Mouse (Mus musculus): ENCODE measurements at regions not wholly inside any gene's neighbourhood (a gene's known extent, or its start where the extent isn't known, plus 50 kb on each side); places are given as distances from the start of the nearest gene placed in this dataset.

DNA sequence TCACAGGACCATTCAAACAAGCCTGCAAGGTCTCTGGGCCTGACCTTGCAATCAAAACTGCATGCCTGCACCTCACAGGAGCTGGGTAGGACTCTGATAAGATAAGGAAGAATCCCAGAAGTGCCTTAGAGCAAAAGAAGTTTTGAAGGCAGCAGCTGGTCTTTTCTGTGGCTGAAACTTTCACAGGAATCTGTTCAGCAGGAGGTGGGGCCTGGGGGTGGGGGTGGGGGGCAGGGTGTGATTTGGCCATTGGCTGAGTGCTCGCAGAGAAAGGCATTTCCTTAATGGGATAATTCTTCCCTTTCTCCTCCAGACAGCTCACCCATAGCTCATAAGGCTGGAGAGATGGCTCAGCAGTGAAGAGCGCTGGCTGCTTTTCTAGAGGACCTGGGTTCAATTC is 195.8 kb downstream of the Opa1 start:
- no peak overlapping the region for H3K27ac ChIP-seq (ENCODE audit: low read length)
- 0 out of 2 replicates have a peak, but pooled peaks cover 8% of the 10 kb centered on the region for H3K4me1 ChIP-seq (ENCODE audit: control insufficient read depth, insufficient read depth, low read length)
- H3K36me3 ChIP-seq (ENCODE audit: control insufficient read depth, insufficient read depth), result no peaks in the 10 kb centered on the region
- 0 out of 2 replicates have a peak, but pooled peaks have one; percentile 17 for ATAC-seq (replicated peaks; ENCODE audit: extremely low read depth, insufficient read depth, low FRiP score)
- H3K27me3 ChIP-seq (ENCODE audit: control insufficient read depth, insufficient read depth, low read length), result no peaks in the 10 kb centered on the region
- no peaks in the 10 kb centered on the region for H3K9me3 ChIP-seq (replicated peaks; ENCODE audit: control insufficient read depth, low read length)
- no peak overlapping the region for H3K4me2 ChIP-seq (ENCODE audit: low read depth, low read length)
- WGBS, result 37% methylated on average over 2 of the region's 2 CpGs
- no peak overlapping the region for H3K4me3 ChIP-seq (ENCODE audit: low read length)
- no peak overlapping the region for H3K9ac ChIP-seq (ENCODE audit: low read length)

DNA sequence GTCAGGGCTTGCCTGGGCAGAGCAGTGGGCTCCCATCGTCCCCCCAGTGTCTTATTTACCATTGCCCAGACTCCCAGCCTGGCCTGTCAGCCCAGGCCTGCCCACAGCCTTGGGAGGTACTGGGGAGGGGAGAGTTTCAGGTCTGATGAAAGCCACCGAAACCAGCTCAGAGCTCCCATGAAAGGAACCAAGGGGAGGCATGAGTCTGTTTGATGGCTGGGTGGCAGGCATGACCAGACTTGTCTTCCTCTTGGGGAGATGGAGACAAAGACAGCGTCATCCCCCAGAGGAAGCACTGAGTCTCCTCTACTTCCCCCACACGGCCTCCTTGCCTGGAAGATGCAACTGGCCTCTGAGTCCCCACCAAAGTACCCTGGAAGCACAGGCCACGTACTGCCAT is 196.7 kb downstream of the Opa1 start:
- WGBS, result 71% methylated on average over 5 of the region's 5 CpGs

DNA sequence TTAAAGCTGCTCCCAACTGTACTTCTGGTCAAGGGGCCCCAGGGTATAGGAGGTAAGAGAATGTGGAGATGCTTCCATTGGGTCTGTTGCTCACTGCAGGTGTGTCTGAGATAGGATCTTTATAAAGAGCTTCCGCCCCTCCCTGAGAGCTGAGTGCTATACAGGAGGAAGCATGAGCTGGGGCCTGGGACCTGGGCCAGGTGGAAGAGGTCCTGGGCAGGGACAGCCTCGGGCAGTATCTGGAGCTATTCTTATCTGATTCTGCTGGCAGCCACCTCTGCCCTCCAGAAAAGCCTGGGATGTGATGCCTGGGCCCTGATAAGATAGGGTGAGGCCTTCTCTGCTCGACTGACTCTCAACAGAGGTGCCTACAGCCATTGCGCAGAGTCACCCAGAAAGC is 203.3 kb downstream of the Opa1 start:
- Histone ChIP-seq H3K36me3 (ENCODE audit: control insufficient read depth, insufficient read depth) (0 out of 2 replicates have a peak, but pooled peaks cover 2% of the 10 kb centered on the region), H3K4me1 (ENCODE audit: control insufficient read depth, insufficient read depth, low read length) (no peaks in the 10 kb centered on the region), H3K9ac (ENCODE audit: low read length) (no peak overlapping the region), H3K4me2 (ENCODE audit: low read depth, low read length) (no peak overlapping the region), H3K4me3 (ENCODE audit: low read length) (no peak overlapping the region), H3K27me3 (ENCODE audit: control insufficient read depth, insufficient read depth, low read length) (0 out of 2 replicates have a peak, but pooled peaks cover 4% of the 10 kb centered on the region), H3K27ac (ENCODE audit: low read length) (no peak overlapping the region), H3K9me3 (replicated peaks; ENCODE audit: control insufficient read depth, low read length) (peaks cover 7% of the 10 kb centered on the region)
- 58% methylated on average over 4 of the region's 4 CpGs for WGBS
- no peak for ATAC-seq (replicated peaks; ENCODE audit: extremely low read depth, insufficient read depth, low FRiP score)

More for the DNA sequence above, 196.7 kb downstream of the Opa1 start:
- Histone ChIP-seq H3K4me2 (ENCODE audit: low read depth, low read length) (no peak overlapping the region), H3K4me3 (ENCODE audit: low read length) (no peak overlapping the region), H3K4me1 (ENCODE audit: control insufficient read depth, insufficient read depth, low read length) (0 out of 2 replicates have a peak, but pooled peaks cover 8% of the 10 kb centered on the region), H3K36me3 (ENCODE audit: control insufficient read depth, insufficient read depth) (no peaks in the 10 kb centered on the region), H3K27ac (ENCODE audit: low read length) (no peak overlapping the region), H3K9ac (ENCODE audit: low read length) (no peak overlapping the region), H3K9me3 (replicated peaks; ENCODE audit: control insufficient read depth, low read length) (no peaks in the 10 kb centered on the region), H3K27me3 (ENCODE audit: control insufficient read depth, insufficient read depth, low read length) (0 out of 2 replicates have a peak, but pooled peaks cover 4% of the 10 kb centered on the region)
- ATAC-seq (replicated peaks; ENCODE audit: extremely low read depth, insufficient read depth, low FRiP score), result no peak

DNA sequence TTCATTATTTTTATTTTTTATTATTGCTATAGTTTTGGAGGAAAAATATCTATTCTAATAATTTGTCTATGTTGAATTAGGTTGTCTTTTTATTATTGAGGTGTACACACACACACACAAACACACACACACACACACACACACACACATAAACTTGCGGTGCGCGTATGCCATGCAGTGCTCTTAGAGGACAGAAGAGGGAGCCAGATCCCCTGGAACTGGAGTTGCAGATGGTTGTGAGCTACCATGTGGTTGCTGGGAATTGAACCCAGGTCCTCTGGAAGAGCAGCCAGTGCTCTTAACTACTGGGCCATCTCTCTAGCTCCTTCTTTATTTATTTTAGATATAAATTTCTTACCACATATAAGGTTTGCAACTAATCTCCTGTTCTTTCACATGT is 206.0 kb downstream of the Opa1 start:
- Histone ChIP-seq H3K27ac (ENCODE audit: low read length) (no peak overlapping the region), H3K9me3 (replicated peaks; ENCODE audit: control insufficient read depth, low read length) (peaks cover 7% of the 10 kb centered on the region), H3K36me3 (ENCODE audit: control insufficient read depth, insufficient read depth) (0 out of 2 replicates have a peak, but pooled peaks cover 2% of the 10 kb centered on the region), H3K9ac (ENCODE audit: low read length) (no peak overlapping the region), H3K4me3 (ENCODE audit: low read length) (no peak overlapping the region), H3K4me1 (ENCODE audit: control insufficient read depth, insufficient read depth, low read length) (no peaks in the 10 kb centered on the region), H3K4me2 (ENCODE audit: low read depth, low read length) (no peak overlapping the region), H3K27me3 (ENCODE audit: control insufficient read depth, insufficient read depth, low read length) (0 out of 2 replicates have a peak, but pooled peaks cover 4% of the 10 kb centered on the region)
- ATAC-seq (replicated peaks; ENCODE audit: extremely low read depth, insufficient read depth, low FRiP score), result no peak
- 96% methylated on average over 3 of the region's 3 CpGs for WGBS

DNA sequence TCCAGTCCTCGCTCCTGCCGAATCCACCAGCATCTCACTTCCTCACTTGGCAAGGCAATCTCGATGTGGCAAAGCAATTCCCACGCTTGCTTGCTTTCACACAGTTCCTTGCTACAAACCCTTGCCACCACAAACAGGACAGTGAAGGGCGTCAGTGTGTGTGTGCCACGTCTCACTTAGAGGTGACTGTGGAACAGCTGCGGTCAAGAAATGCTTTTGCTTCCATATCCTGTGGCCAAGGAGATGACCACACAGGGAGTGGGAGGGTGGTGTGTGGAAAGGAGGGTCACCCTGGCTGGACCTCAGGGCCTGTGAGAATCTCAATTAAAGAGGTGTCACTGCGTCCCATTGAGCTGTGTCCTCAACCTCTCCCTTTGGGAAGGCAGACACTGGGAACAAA is 207.4 kb downstream of the Opa1 start:
- H3K27ac ChIP-seq (ENCODE audit: low read length), result no peak overlapping the region
- peaks cover 7% of the 10 kb centered on the region for H3K9me3 ChIP-seq (replicated peaks; ENCODE audit: control insufficient read depth, low read length)
- WGBS, result 87% methylated on average over 8 of the region's 8 CpGs
- H3K4me3 ChIP-seq (ENCODE audit: low read length), result no peak overlapping the region
- no peak overlapping the region for H3K4me2 ChIP-seq (ENCODE audit: low read depth, low read length)
- H3K27me3 ChIP-seq (ENCODE audit: control insufficient read depth, insufficient read depth, low read length), result no peaks in the 10 kb centered on the region
- H3K36me3 ChIP-seq (ENCODE audit: control insufficient read depth, insufficient read depth), result 0 out of 2 replicates have a peak, but pooled peaks cover 2% of the 10 kb centered on the region
- no peak for ATAC-seq (replicated peaks; ENCODE audit: extremely low read depth, insufficient read depth, low FRiP score)
- no peak overlapping the region for H3K9ac ChIP-seq (ENCODE audit: low read length)
- no peaks in the 10 kb centered on the region for H3K4me1 ChIP-seq (ENCODE audit: control insufficient read depth, insufficient read depth, low read length)

DNA sequence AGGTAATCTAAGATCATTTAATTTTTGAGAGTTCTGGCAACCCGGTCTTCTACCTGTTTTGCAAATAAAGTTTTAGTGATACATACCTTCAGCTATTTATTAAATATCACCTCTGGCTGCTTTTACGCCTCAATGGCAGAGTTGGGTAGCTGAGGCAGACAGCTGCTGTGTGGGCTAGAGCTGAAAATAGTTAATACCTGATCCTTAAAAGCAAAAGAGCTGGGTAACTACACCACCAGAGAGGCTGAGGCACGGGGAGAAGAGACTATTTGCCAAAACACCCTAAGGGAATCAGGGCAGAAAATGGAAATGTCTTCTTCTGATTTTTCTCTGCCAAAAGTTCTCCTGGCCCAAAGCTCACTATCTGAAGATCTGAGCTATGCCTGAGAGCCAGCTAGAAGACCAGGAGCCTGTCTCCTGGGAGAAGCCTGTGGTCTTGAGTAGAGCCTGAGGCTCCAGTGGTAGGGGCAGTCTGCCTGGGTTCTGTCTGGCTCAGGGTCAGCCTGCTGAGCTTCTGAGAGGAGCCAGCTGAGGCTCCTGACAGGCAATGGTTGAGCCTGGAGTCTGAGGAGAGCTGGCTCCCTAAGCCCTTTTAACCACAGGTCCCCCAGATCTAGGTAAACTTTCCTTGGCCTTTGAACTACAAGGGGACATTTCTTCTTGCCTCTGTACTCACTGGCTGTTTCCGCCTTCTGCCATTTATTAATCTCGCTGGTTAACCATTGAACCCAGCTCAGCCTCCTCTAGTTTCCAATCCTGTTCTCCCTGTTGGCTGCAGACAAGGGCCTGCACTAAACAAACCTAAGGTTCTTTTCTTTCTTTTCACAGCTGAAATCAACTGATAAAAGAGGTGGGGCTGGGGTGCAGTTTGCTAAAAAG is 208.7 kb downstream of the Opa1 start:
- Histone ChIP-seq H3K9ac (ENCODE audit: low read length) (no peak overlapping the region), H3K9me3 (replicated peaks; ENCODE audit: control insufficient read depth, low read length) (peaks cover 7% of the 10 kb centered on the region), H3K4me3 (ENCODE audit: low read length) (no peak overlapping the region), H3K36me3 (ENCODE audit: control insufficient read depth, insufficient read depth) (0 out of 2 replicates have a peak, but pooled peaks cover 2% of the 10 kb centered on the region), H3K4me1 (ENCODE audit: control insufficient read depth, insufficient read depth, low read length) (no peaks in the 10 kb centered on the region), H3K4me2 (ENCODE audit: low read depth, low read length) (no peak overlapping the region), H3K27me3 (ENCODE audit: control insufficient read depth, insufficient read depth, low read length) (no peaks in the 10 kb centered on the region), H3K27ac (ENCODE audit: low read length) (no peak overlapping the region)
- 81% methylated on average over 5 of the region's 5 CpGs for WGBS
- no peak for ATAC-seq (replicated peaks; ENCODE audit: extremely low read depth, insufficient read depth, low FRiP score)

DNA sequence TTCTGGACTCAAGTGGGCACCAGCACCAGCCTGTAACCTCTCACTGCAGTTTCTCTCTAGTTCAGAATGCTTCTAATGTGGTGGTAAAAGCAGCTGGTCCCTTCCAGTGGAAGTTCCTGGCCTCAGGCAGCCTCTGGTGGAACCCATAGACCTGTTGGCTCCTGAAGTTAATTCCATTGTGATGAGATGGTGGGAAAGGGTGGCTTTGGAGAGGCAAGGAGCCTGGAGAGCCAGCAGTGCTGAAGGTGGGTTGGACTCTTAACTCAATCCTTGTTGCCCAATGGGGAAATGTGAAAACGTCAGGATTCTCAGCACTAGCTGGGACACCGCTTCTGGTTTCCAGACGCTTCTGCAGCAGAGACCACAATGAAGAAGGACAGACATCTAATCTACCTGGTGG is 210.9 kb downstream of the Opa1 start:
- 89% methylated on average over 3 of the region's 3 CpGs for WGBS
- Histone ChIP-seq H3K27me3 (ENCODE audit: control insufficient read depth, insufficient read depth, low read length) (no peaks in the 10 kb centered on the region), H3K9me3 (replicated peaks; ENCODE audit: control insufficient read depth, low read length) (peaks cover 7% of the 10 kb centered on the region), H3K4me1 (ENCODE audit: control insufficient read depth, insufficient read depth, low read length) (no peaks in the 10 kb centered on the region), H3K9ac (ENCODE audit: low read length) (no peak overlapping the region), H3K4me3 (ENCODE audit: low read length) (no peak overlapping the region), H3K27ac (ENCODE audit: low read length) (no peak overlapping the region), H3K36me3 (ENCODE audit: control insufficient read depth, insufficient read depth) (0 out of 2 replicates have a peak, but pooled peaks cover 2% of the 10 kb centered on the region), H3K4me2 (ENCODE audit: low read depth, low read length) (no peak overlapping the region)
- ATAC-seq (replicated peaks; ENCODE audit: extremely low read depth, insufficient read depth, low FRiP score), result no peak

DNA sequence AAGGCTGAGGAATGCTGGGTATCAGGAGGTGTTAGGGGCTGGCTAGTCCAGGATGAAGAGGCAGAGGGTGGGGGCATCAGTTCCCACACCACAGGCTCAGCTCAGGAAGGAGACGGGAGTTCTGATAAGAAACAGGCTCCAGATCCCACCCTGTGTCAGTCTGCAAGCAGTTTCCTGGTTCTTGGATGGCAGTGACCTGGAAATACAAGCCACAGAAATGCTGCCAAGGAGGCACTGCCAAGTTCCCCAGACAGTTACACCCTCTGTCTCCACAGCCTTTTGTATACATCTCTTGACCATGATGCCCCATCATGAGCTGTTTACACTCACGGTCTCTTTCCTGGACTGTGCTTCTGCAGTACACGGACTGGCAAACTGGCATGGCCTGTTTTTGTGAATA is 220.1 kb downstream of the Opa1 start:
- Histone ChIP-seq H3K9me3 (replicated peaks; ENCODE audit: control insufficient read depth, low read length) (no peaks in the 10 kb centered on the region), H3K4me2 (ENCODE audit: low read depth, low read length) (no peak overlapping the region), H3K4me1 (ENCODE audit: control insufficient read depth, insufficient read depth, low read length) (0 out of 2 replicates have a peak, but pooled peaks cover 2% of the 10 kb centered on the region), H3K36me3 (ENCODE audit: control insufficient read depth, insufficient read depth) (no peaks in the 10 kb centered on the region), H3K9ac (ENCODE audit: low read length) (no peak overlapping the region), H3K27ac (ENCODE audit: low read length) (no peak overlapping the region), H3K27me3 (ENCODE audit: control insufficient read depth, insufficient read depth, low read length) (peaks cover 11% of the 10 kb centered on the region), H3K4me3 (ENCODE audit: low read length) (no peak overlapping the region)
- WGBS, result 33% methylated on average over 3 of the region's 3 CpGs
- ATAC-seq (replicated peaks; ENCODE audit: extremely low read depth, insufficient read depth, low FRiP score), result no peak

DNA sequence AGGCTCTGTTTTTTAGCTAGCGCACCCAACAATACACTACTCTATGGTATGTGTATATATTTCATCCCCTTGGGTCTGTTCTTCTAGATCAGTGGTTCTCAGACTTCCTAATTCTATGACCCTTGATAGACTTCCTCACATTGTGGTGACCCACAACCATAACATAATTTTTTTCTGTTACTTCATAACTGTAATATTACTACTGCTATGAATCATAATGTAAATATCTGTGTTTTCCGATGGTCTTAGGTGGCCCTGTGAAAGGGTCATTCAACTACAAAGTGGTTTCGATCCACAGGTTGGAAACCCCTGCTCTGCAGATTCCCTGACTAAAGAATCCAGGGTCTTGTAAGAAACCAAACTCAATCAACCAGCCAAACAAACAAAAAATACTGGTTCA is 220.8 kb downstream of the Opa1 start:
- H3K36me3 ChIP-seq (ENCODE audit: control insufficient read depth, insufficient read depth), result no peaks in the 10 kb centered on the region
- 0 out of 2 replicates have a peak, but pooled peaks cover 2% of the 10 kb centered on the region for H3K4me1 ChIP-seq (ENCODE audit: control insufficient read depth, insufficient read depth, low read length)
- H3K27ac ChIP-seq (ENCODE audit: low read length), result no peak overlapping the region
- peaks cover 11% of the 10 kb centered on the region for H3K27me3 ChIP-seq (ENCODE audit: control insufficient read depth, insufficient read depth, low read length)
- 76% methylated on average over 3 of the region's 3 CpGs for WGBS
- no peak overlapping the region for H3K4me2 ChIP-seq (ENCODE audit: low read depth, low read length)
- ATAC-seq (replicated peaks; ENCODE audit: extremely low read depth, insufficient read depth, low FRiP score), result no peak
- H3K4me3 ChIP-seq (ENCODE audit: low read length), result no peak overlapping the region
- no peak overlapping the region for H3K9ac ChIP-seq (ENCODE audit: low read length)
- no peaks in the 10 kb centered on the region for H3K9me3 ChIP-seq (replicated peaks; ENCODE audit: control insufficient read depth, low read length)

Data from heart, embryonic 16.5 days (tissue).